Mouse (Mus musculus): ENCODE data around the gene Surf4. TPM values are rescaled to one million over a fixed set of nuclear protein-coding genes. Genes with fewer than 3 reads are reported as not detected.
A peak's percentile ranks its signal among the peaks of the same experiment; 100 is the strongest.
"Not testable (repeated sequence)": the region's sequence is repeated elsewhere in the genome, so short reads cannot be mapped to it uniquely, and the experiment has no call there.

Surf4 gene
- polyA plus RNA-seq, 1 experiment from 2014 or later = 195 TPM

- Histone ChIP-seq H3K9ac (peak within 1 kb of the TSS; percentile 83), H3K9me3 (ENCODE audit: low read depth, low read length) (no peaks in the 10 kb centered on the region), H3K4me1 (ENCODE audit: insufficient read depth) (peaks cover 10% of the 10 kb centered on the region; the same call in 1 of the 2 replicates), H3K27me3 (ENCODE audit: insufficient read depth, low read length) (no peaks in the 10 kb centered on the region), H3K4me2 (peak within 1 kb of the TSS; percentile 91), H3K27ac (ENCODE audit: low read depth) (peak within 1 kb of the TSS; percentile 86), H3K4me3 (ENCODE audit: low read depth, low read length) (peak within 1 kb of the TSS; percentile 85), H3K36me3 (ENCODE audit: insufficient read depth) (peaks cover 62% of the 10 kb centered on the region)
- WGBS = under 1% methylated on average over 41 of the region's 41 CpGs
- TF ChIP-seq CTCF (IDR thresholded peaks at IDR 0.05; ENCODE audit: low read depth) = no peak
- DNase-seq (peak; percentile 98), ATAC-seq (ENCODE audit: insufficient read depth) (peak; percentile 94)
Measured at GRCm38 (mm10) chr2:26902467-26903220, 31.1 kb downstream of the Surf4 start, which contains the start of gene Surf6. Surf6 (minus strand) TSS chr2:26902879.

GRCm38 (mm10) chr2:26901834-26902400 is 31.8 kb downstream of the Surf4 start:
- Histone ChIP-seq H3K36me3 (ENCODE audit: insufficient read depth) (peaks cover 61% of the 10 kb centered on the region), H3K9ac (peak overlapping the region; percentile 83), H3K27me3 (ENCODE audit: insufficient read depth, low read length) (no peaks in the 10 kb centered on the region), H3K4me1 (ENCODE audit: insufficient read depth) (peaks cover 10% of the 10 kb centered on the region; the same call in 1 of the 2 replicates), H3K4me3 (ENCODE audit: low read depth, low read length) (peak overlapping the region; percentile 85), H3K27ac (ENCODE audit: low read depth) (peak overlapping the region; percentile 24; the same call in 1 of the 2 replicates), H3K4me2 (peak overlapping the region; percentile 91), H3K9me3 (ENCODE audit: low read depth, low read length) (no peaks in the 10 kb centered on the region)
- no peak for ATAC-seq (ENCODE audit: insufficient read depth)
- TF ChIP-seq CTCF (IDR thresholded peaks at IDR 0.05; ENCODE audit: low read depth) = no peak
- WGBS = 4% methylated on average over 7 of the region's 7 CpGs
- no peak for DNase-seq

- ATAC-seq (ENCODE audit: insufficient read depth) (no peak), DNase-seq (no peak)
- Histone ChIP-seq H3K9me3 (ENCODE audit: low read depth, low read length) (no peaks in the 10 kb centered on the region), H3K36me3 (ENCODE audit: insufficient read depth) (peaks cover 61% of the 10 kb centered on the region), H3K4me3 (ENCODE audit: low read depth, low read length) (no peak overlapping the region), H3K27ac (ENCODE audit: low read depth) (no peak overlapping the region), H3K4me1 (ENCODE audit: insufficient read depth) (peaks cover 10% of the 10 kb centered on the region; the same call in 1 of the 2 replicates), H3K9ac (no peak overlapping the region), H3K4me2 (no peak overlapping the region), H3K27me3 (ENCODE audit: insufficient read depth, low read length) (no peaks in the 10 kb centered on the region)
- WGBS = 68% methylated on average over 1 of the region's 1 CpGs
- TF ChIP-seq CTCF (IDR thresholded peaks at IDR 0.05; ENCODE audit: low read depth) = no peak
Measured at GRCm38 (mm10) chr2:26900731-26901130, 33.0 kb downstream of the Surf4 start.

- ATAC-seq (ENCODE audit: insufficient read depth) (no peak), DNase-seq (no peak)
- Histone ChIP-seq H3K36me3 (ENCODE audit: insufficient read depth) (peaks cover 90% of the 10 kb centered on the region), H3K4me1 (ENCODE audit: insufficient read depth) (no peaks in the 10 kb centered on the region), H3K27me3 (ENCODE audit: insufficient read depth, low read length) (no peaks in the 10 kb centered on the region), H3K4me2 (no peak overlapping the region), H3K9me3 (ENCODE audit: low read depth, low read length) (no peaks in the 10 kb centered on the region), H3K27ac (ENCODE audit: low read depth) (no peak overlapping the region), H3K4me3 (ENCODE audit: low read depth, low read length) (no peak overlapping the region), H3K9ac (no peak overlapping the region)
- TF ChIP-seq CTCF (IDR thresholded peaks at IDR 0.05; ENCODE audit: low read depth) = no peak
- 92% methylated on average over 4 of the region's 4 CpGs for WGBS
Measured at GRCm38 (mm10) chr2:26895898-26896297, 37.8 kb downstream of the Surf4 start.

GRCm38 (mm10) chr2:26886170-26886569 is 47.6 kb downstream of the Surf4 start:
- H3K27ac ChIP-seq (ENCODE audit: low read depth); H3K4me2 ChIP-seq; ATAC-seq (ENCODE audit: insufficient read depth); DNase-seq; H3K27me3 ChIP-seq (ENCODE audit: insufficient read depth, low read length); H3K4me1 ChIP-seq (ENCODE audit: insufficient read depth); H3K4me3 ChIP-seq (ENCODE audit: low read depth, low read length); H3K9me3 ChIP-seq (ENCODE audit: low read depth, low read length); H3K9ac ChIP-seq: not testable (repeated sequence)
- H3K36me3 ChIP-seq (ENCODE audit: insufficient read depth) = peaks cover 28% of the 10 kb centered on the region
- 80% methylated on average over 4 of the region's 4 CpGs for WGBS

GRCm38 (mm10) chr2:26885541-26885940 is 48.2 kb downstream of the Surf4 start:
- ATAC-seq (ENCODE audit: insufficient read depth); H3K4me2 ChIP-seq; H3K4me3 ChIP-seq (ENCODE audit: low read depth, low read length); H3K9me3 ChIP-seq (ENCODE audit: low read depth, low read length); H3K9ac ChIP-seq; H3K27ac ChIP-seq (ENCODE audit: low read depth); DNase-seq; H3K4me1 ChIP-seq (ENCODE audit: insufficient read depth); H3K27me3 ChIP-seq (ENCODE audit: insufficient read depth, low read length): not testable (repeated sequence)
- WGBS = 81% methylated on average over 2 of the region's 2 CpGs
- peaks cover 22% of the 10 kb centered on the region for H3K36me3 ChIP-seq (ENCODE audit: insufficient read depth)

- no peak for TF ChIP-seq CTCF (IDR thresholded peaks at IDR 0.05; ENCODE audit: low read depth)
- Histone ChIP-seq H3K27me3 (ENCODE audit: insufficient read depth, low read length) (no peaks in the 10 kb centered on the region), H3K36me3 (ENCODE audit: insufficient read depth) (no peaks in the 10 kb centered on the region), H3K9ac (no peak overlapping the region), H3K27ac (ENCODE audit: low read depth) (no peak overlapping the region), H3K9me3 (ENCODE audit: low read depth, low read length) (0 out of 2 replicates have a peak, but pooled peaks cover 3% of the 10 kb centered on the region), H3K4me1 (ENCODE audit: insufficient read depth) (no peaks in the 10 kb centered on the region), H3K4me2 (no peak overlapping the region), H3K4me3 (ENCODE audit: low read depth, low read length) (no peak overlapping the region)
- DNase-seq (no peak), ATAC-seq (ENCODE audit: insufficient read depth) (no peak)
Measured at GRCm38 (mm10) chr2:26878571-26878970, 55.2 kb downstream of the Surf4 start.

All from lung, embryonic 14.5 days (tissue).